Mouse (Mus musculus): ENCODE measurements around the gene Lingo1. TPM values are rescaled to one million over a fixed set of nuclear protein-coding genes. Genes with fewer than 3 reads are reported as not detected.
A peak's percentile ranks its signal among the peaks of the same experiment; 100 is the strongest.

The Lingo1 gene
- polyA plus RNA-seq, 1 experiment from 2014 or later: 79.4 TPM

DNA sequence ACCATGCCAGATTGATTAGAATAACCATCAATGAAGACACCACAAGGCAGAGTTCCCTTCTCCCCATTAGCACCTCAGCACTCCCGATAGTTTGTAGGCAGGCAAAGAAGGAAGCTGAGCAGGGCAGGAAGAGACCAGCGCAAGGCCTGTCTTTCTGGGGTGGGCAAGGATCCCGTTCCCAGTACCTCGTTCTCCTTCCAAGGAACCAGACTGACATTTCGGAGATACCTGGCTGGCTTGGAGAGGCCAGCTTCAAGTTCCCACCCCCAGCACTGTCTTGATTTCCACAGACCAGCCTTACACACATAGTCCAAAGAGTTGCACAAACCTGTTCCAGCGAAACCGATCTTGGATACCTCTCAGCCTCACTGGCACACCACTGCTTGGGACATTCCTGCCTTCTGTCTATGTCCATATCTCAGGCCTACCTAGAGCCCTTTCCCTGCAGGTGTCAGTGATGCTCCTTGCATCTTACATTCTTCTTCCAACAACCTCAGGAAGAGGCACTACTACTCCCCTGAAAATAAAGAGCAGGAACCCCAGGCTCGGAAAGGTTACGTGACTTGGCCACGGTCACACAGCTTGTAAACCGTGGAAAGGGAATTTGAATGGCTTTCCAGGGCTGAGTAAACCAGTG lies 159.4 kb downstream of the Lingo1 start:
- Histone ChIP-seq H3K9ac (ENCODE audit: low read depth, low read length) (no peak overlapping the region; the same call in 1 of the 2 replicates), H3K4me1 (ENCODE audit: control insufficient read depth, insufficient read depth, low read depth, low read length) (peaks cover 22% of the 10 kb centered on the region), H3K4me3 (ENCODE audit: low read length) (no peak overlapping the region; the same call in 1 of the 2 replicates), H3K36me3 (ENCODE audit: control insufficient read depth, insufficient read depth, low read length) (no peaks in the 10 kb centered on the region), H3K9me3 (ENCODE audit: control insufficient read depth, low read length) (no peaks in the 10 kb centered on the region), H3K27me3 (replicated peaks; ENCODE audit: control insufficient read depth, insufficient read depth, low read length) (peaks cover 5% of the 10 kb centered on the region; the same call in 1 of the 2 replicates), H3K27ac (ENCODE audit: low read depth, low read length) (peak overlapping the region; percentile 51; the same call in 1 of the 2 replicates), H3K4me2 (ENCODE audit: low read length) (peak overlapping the region; percentile 48)
- 45% methylated on average over 11 of the region's 11 CpGs for WGBS
- no peak for ATAC-seq

DNA sequence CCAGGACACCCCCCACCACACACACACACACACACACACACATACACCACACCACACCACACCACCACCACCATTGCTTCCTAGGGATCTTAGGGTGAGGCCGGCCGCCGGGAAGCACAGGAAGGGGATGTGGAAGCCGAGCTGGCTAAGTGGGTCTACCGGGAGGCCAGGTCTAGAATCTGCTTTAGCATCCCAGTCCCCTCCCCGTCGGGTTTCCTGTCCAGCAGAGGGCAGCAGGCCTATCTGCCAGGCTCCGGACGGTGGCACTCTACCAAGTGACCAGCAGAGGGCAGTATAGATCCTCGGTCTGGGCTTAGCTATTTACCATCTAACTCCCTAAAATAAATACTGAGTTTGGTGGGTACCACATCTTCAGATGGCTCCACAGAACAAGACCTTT lies 160.1 kb downstream of the Lingo1 start:
- Histone ChIP-seq H3K4me3 (ENCODE audit: low read length) (peak overlapping the region; percentile 89), H3K27ac (ENCODE audit: low read depth, low read length) (peak overlapping the region; percentile 97), H3K4me2 (ENCODE audit: low read length) (peak overlapping the region; percentile 89), H3K36me3 (ENCODE audit: control insufficient read depth, insufficient read depth, low read length) (no peaks in the 10 kb centered on the region), H3K4me1 (ENCODE audit: control insufficient read depth, insufficient read depth, low read depth, low read length) (peaks cover 24% of the 10 kb centered on the region), H3K27me3 (replicated peaks; ENCODE audit: control insufficient read depth, insufficient read depth, low read length) (peaks cover 5% of the 10 kb centered on the region; the same call in 1 of the 2 replicates), H3K9ac (ENCODE audit: low read depth, low read length) (peak overlapping the region; percentile 99), H3K9me3 (ENCODE audit: control insufficient read depth, low read length) (no peaks in the 10 kb centered on the region)
- 0% methylated on average over 10 of the region's 10 CpGs for WGBS
- peak; percentile 60 for ATAC-seq

DNA sequence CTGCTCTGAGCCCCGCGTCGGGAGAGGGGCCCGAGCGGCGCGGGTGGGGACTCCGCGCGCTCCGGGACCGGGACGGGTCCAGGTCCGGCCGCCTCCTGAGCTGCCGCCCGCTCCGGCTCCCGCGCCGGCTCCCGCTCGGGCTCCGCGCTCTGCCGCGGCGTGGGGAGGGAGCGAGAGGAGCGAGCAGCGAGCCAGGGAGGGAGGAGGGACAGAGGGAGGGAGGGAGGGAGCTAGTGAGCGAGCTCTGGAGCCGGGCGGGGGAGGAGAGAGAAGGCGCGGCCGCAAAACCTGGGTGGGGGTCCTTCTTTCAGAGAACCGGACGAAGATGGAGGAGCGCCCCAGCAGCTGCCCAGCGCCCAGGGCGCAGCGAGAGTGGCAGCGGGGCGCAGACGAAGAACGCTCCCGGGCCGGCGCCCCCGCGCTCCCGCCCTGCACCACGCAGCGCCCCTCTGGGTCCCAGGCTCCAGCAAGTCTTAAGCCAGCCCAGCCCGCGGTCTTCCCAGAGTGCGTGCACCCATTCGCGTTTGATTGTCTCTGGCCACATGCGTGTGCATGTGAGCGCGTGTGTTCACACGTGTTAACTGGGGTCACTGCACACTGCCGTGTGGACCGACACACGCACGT lies 160.7 kb downstream of the Lingo1 start:
- under 1% methylated on average over 50 of the region's 68 CpGs for WGBS

DNA sequence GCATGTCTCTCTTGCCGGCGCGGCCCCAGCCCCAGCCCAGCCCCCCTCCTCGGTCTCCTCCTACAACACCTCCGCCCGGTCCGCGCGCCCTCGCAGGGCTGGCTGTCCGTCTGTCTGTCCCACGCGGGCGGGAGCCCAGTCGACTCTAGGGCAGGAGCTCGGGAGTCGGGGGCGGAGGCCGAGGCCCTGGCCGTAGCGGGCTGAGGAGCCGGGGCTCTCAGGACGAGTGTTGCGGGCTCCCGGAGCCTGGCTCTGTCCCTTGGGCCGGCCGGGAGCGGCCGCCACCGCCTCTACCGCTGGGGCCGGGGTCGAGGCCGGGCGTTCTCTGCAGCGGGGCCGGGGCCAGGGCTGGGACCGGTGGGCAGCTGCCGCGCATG lies 161.2 kb downstream of the Lingo1 start:
- peak; percentile 28 for ATAC-seq
- WGBS: 0% methylated on average over 28 of the region's 40 CpGs
- Histone ChIP-seq H3K27me3 (replicated peaks; ENCODE audit: control insufficient read depth, insufficient read depth, low read length) (peaks cover 5% of the 10 kb centered on the region; the same call in 1 of the 2 replicates), H3K9me3 (ENCODE audit: control insufficient read depth, low read length) (no peaks in the 10 kb centered on the region), H3K4me2 (ENCODE audit: low read length) (peak overlapping the region; percentile 89), H3K36me3 (ENCODE audit: control insufficient read depth, insufficient read depth, low read length) (no peaks in the 10 kb centered on the region), H3K9ac (ENCODE audit: low read depth, low read length) (peak overlapping the region; percentile 99), H3K27ac (ENCODE audit: low read depth, low read length) (peak overlapping the region; percentile 97), H3K4me1 (ENCODE audit: control insufficient read depth, insufficient read depth, low read depth, low read length) (peaks cover 34% of the 10 kb centered on the region), H3K4me3 (ENCODE audit: low read length) (peak overlapping the region; percentile 89)

More for the DNA sequence above, 160.7 kb downstream of the Lingo1 start:
- Histone ChIP-seq H3K4me2 (ENCODE audit: low read length) (peak overlapping the region; percentile 89), H3K4me3 (ENCODE audit: low read length) (peak overlapping the region; percentile 89), H3K27me3 (replicated peaks; ENCODE audit: control insufficient read depth, insufficient read depth, low read length) (peaks cover 5% of the 10 kb centered on the region; the same call in 1 of the 2 replicates), H3K9ac (ENCODE audit: low read depth, low read length) (peak overlapping the region; percentile 99), H3K4me1 (ENCODE audit: control insufficient read depth, insufficient read depth, low read depth, low read length) (peaks cover 30% of the 10 kb centered on the region), H3K36me3 (ENCODE audit: control insufficient read depth, insufficient read depth, low read length) (no peaks in the 10 kb centered on the region), H3K9me3 (ENCODE audit: control insufficient read depth, low read length) (no peaks in the 10 kb centered on the region), H3K27ac (ENCODE audit: low read depth, low read length) (peak overlapping the region; percentile 97)
- peak; percentile 74 for ATAC-seq

- 3% methylated on average over 22 of the region's 25 CpGs for WGBS
- Histone ChIP-seq H3K9ac (ENCODE audit: low read depth, low read length) (peak overlapping the region; percentile 99), H3K4me3 (ENCODE audit: low read length) (peak overlapping the region; percentile 89), H3K27ac (ENCODE audit: low read depth, low read length) (peak overlapping the region; percentile 97), H3K36me3 (ENCODE audit: control insufficient read depth, insufficient read depth, low read length) (no peaks in the 10 kb centered on the region), H3K9me3 (ENCODE audit: control insufficient read depth, low read length) (no peaks in the 10 kb centered on the region), H3K27me3 (replicated peaks; ENCODE audit: control insufficient read depth, insufficient read depth, low read length) (peaks cover 5% of the 10 kb centered on the region; the same call in 1 of the 2 replicates), H3K4me2 (ENCODE audit: low read length) (peak overlapping the region; percentile 89), H3K4me1 (ENCODE audit: control insufficient read depth, insufficient read depth, low read depth, low read length) (peaks cover 39% of the 10 kb centered on the region)
- ATAC-seq: no peak
Observed at GRCm38 (mm10) chr9:56634406-56635120, 161.7 kb downstream of the Lingo1 start.

DNA sequence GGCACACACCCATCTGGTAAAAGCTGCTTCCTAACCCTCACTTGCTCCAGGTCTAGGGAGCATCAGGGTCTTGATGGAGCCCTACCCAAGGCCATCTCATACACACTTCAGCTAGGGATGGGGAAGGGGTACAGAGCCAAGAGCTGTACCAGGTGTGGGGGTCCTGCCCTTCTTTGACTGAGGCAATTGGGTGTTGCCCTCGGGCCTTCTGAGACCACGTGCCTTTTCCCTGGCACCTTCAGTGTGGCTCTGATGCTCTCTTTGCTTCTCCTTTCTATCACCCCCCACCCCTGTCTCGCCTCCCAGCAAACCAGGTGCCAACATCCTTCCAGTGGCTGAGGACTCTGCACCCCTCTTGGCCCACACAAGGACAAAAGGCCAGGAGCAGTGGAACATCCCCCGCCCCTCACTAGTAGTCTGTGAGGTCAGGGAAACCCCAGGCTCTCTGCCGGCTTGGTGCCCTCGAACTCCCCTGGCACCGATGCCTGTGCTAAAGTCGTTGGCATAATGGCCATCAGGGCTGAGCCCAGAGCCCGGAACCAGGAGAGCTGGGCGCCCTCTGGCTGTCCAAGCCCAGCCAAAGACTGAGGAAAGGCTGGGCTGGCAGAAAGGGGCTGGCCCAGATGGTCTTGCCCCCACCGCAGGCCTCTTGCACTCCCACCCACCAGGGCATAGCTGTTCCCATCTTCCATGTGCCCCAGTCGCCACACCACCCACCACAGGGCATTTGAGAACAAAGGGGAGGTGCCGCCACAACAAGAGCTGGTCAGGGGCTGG lies 162.6 kb downstream of the Lingo1 start:
- Histone ChIP-seq H3K4me3 (ENCODE audit: low read length) (peak overlapping the region; percentile 89), H3K27me3 (replicated peaks; ENCODE audit: control insufficient read depth, insufficient read depth, low read length) (0 out of 2 replicates have a peak, but pooled peaks cover 2% of the 10 kb centered on the region), H3K9me3 (ENCODE audit: control insufficient read depth, low read length) (no peaks in the 10 kb centered on the region), H3K36me3 (ENCODE audit: control insufficient read depth, insufficient read depth, low read length) (no peaks in the 10 kb centered on the region), H3K4me1 (ENCODE audit: control insufficient read depth, insufficient read depth, low read depth, low read length) (peaks cover 43% of the 10 kb centered on the region), H3K9ac (ENCODE audit: low read depth, low read length) (peak overlapping the region; percentile 99), H3K4me2 (ENCODE audit: low read length) (peak overlapping the region; percentile 89), H3K27ac (ENCODE audit: low read depth, low read length) (peak overlapping the region; percentile 97)
- ATAC-seq: peak; percentile 50
- 20% methylated on average over 13 of the region's 13 CpGs for WGBS

DNA sequence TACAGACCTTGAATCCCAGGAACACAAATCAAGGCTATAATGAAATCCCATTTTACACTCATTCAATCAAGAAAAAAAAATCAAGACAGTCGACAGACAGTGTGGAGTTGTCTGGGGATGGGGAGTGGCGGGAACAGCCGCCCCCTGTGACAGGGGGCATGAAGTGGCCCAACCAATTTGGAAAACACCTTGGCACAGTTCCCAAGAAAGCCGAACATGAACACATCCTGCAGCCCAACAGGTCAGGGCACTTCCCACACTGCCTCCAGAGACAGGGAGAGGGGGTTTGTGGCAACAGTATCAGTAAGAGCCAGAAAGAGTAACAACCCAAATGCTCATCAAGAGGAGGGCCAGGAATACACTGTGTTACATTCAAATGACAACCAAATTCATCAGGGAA lies 165.3 kb downstream of the Lingo1 start:
- Histone ChIP-seq H3K27me3 (replicated peaks; ENCODE audit: control insufficient read depth, insufficient read depth, low read length) (no peaks in the 10 kb centered on the region), H3K4me2 (ENCODE audit: low read length) (no peak overlapping the region), H3K9ac (ENCODE audit: low read depth, low read length) (no peak overlapping the region), H3K4me1 (ENCODE audit: control insufficient read depth, insufficient read depth, low read depth, low read length) (peaks cover 35% of the 10 kb centered on the region), H3K9me3 (ENCODE audit: control insufficient read depth, low read length) (no peaks in the 10 kb centered on the region), H3K36me3 (ENCODE audit: control insufficient read depth, insufficient read depth, low read length) (no peaks in the 10 kb centered on the region), H3K27ac (ENCODE audit: low read depth, low read length) (no peak overlapping the region), H3K4me3 (ENCODE audit: low read length) (no peak overlapping the region)
- WGBS: 45% methylated on average over 4 of the region's 4 CpGs
- ATAC-seq: no peak

GRCm38 (mm10) chr9:56629674-56630397 lies 166.4 kb downstream of the Lingo1 start:
- Histone ChIP-seq H3K9me3 (ENCODE audit: control insufficient read depth, low read length) (no peaks in the 10 kb centered on the region), H3K9ac (ENCODE audit: low read depth, low read length) (no peak overlapping the region), H3K36me3 (ENCODE audit: control insufficient read depth, insufficient read depth, low read length) (no peaks in the 10 kb centered on the region), H3K4me2 (ENCODE audit: low read length) (no peak overlapping the region), H3K4me1 (ENCODE audit: control insufficient read depth, insufficient read depth, low read depth, low read length) (peaks cover 35% of the 10 kb centered on the region), H3K27me3 (replicated peaks; ENCODE audit: control insufficient read depth, insufficient read depth, low read length) (no peaks in the 10 kb centered on the region), H3K4me3 (ENCODE audit: low read length) (no peak overlapping the region), H3K27ac (ENCODE audit: low read depth, low read length) (no peak overlapping the region)
- no peak for ATAC-seq
- 58% methylated on average over 5 of the region's 5 CpGs for WGBS
